Mouse (Mus musculus) heart, embryonic 12.5 days (tissue): ENCODE data around the gene Ccdc12. TPM values are rescaled to one million over a fixed set of nuclear protein-coding genes. Genes with fewer than 3 reads are reported as not detected.

Source experiments
- ATAC-seq: fragments of 200-750 bp; cut with Nextera tagmentation; 2 replicates; pipeline ENCODE4 v1.8.0; 2017; ENCODE audit warnings: moderate TSS enrichment, moderate library complexity; ENCODE audit not compliant: insufficient number of reproducible peaks, low FRiP score
- H3K27ac ChIP-seq: fragments of 300-500 bp; sonication (generic); 2 replicates; pipeline ENCODE4 v1.5.1; 2016; ENCODE audit warnings: mild to moderate bottlenecking, moderate library complexity; ENCODE audit not compliant: poor library complexity, severe bottlenecking
- H3K27me3 ChIP-seq: fragments of 300-500 bp; sonication (generic); replicated peaks from 2 replicates; pipeline ENCODE4 v1.6.1; 2016; ENCODE audit warnings: mild to moderate bottlenecking, moderate library complexity
- H3K36me3 ChIP-seq: fragments of 300-500 bp; sonication (generic); 2 replicates; pipeline ENCODE4 v1.6.1; 2016; ENCODE audit warnings: mild to moderate bottlenecking, moderate library complexity
- H3K4me1 ChIP-seq: fragments of 300-500 bp; sonication (generic); replicated peaks from 2 replicates; pipeline ENCODE4 v1.6.1; 2016; ENCODE audit warnings: mild to moderate bottlenecking
- H3K4me2 ChIP-seq: fragments of 300-500 bp; sonication (generic); 2 replicates; pipeline ENCODE4 v1.6.1; 2016; ENCODE audit warnings: mild to moderate bottlenecking, moderate library complexity
- H3K4me3 ChIP-seq: fragments of 300-500 bp; sonication (generic); 2 replicates; pipeline ENCODE4 v1.5.1; 2016; ENCODE audit warnings: mild to moderate bottlenecking
- H3K9ac ChIP-seq: fragments of 300-500 bp; sonication (generic); 2 replicates; pipeline ENCODE4 v1.6.1; 2016; ENCODE audit warnings: mild to moderate bottlenecking, moderate library complexity
- H3K9me3 ChIP-seq: fragments of 300-500 bp; sonication (generic); replicated peaks from 2 replicates; pipeline ENCODE4 v1.6.1; 2016; ENCODE audit warnings: mild to moderate bottlenecking, moderate library complexity
- WGBS: fragments of 180-500 bp; shearing (Covaris S2); methylation state at CpG from one replicate; pipeline ENCODE4 v1.1.7; 2016; 5-methylcytosine and 5-hydroxymethylcytosine counted together
- polyA plus RNA-seq: library from polyadenylated mRNA; unstranded; fragments of >200 nt; fragmentation: Nextera tagmentation; extraction: Ambion mirVana; gene quantifications from 2 replicates; pipeline ENCODE4 v1.2.1, GENCODE M21; 2016

Ccdc12 gene
- polyA plus RNA-seq, 1 experiment from 2014 or later, result 123 TPM

DNA sequence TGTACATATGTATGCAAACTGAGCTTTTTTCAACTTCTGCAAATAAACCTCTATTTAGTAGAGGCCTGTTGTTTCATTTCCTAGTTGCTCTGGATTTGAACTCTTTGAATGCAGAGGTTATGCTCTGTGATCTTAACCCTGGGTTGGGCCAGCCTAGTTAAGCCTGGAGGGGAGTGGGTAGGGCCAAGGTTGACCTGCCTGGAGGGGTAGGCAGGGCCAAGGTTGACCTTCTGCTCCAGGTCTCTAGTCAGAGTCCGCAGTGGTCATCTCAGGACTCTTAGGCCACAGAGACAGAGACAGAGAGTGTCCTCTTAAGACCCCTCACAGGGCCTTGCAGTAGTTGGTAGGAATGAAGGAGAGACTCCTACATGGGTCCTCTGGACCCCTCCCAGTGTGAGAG is 55.2 kb downstream of the Ccdc12 start:
- WGBS, result 95% methylated on average over 1 of the region's 1 CpGs
- no peak for ATAC-seq
- no peak overlapping the region for H3K4me3 ChIP-seq
- peaks cover 44% of the 10 kb centered on the region for H3K36me3 ChIP-seq
- no peak overlapping the region for H3K27ac ChIP-seq
- H3K27me3 ChIP-seq, result no peaks in the 10 kb centered on the region
- no peak overlapping the region for H3K9ac ChIP-seq
- H3K4me2 ChIP-seq, result no peak overlapping the region
- peaks cover 12% of the 10 kb centered on the region for H3K4me1 ChIP-seq
- no peaks in the 10 kb centered on the region for H3K9me3 ChIP-seq

DNA sequence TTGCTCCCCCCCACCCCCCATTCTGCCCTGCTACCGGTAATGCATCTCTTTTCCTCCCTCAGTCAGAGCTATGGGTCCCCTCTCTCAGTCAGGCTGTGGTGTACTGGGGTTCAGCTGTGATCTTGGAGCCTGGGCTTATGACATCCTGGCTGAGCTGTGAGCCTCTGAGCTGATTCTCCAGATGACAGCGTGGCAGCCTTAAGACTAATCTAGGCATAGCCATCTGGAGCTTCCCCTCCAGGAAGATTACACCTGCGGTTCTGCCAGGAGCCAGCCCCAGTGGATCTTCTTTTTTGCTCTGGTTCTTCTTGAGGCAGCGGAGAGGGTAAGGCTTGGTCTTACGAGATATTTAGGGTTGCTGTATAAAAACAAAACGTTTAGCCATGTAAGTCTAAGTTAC is 55.7 kb downstream of the Ccdc12 start:
- Histone ChIP-seq H3K4me2 (no peak overlapping the region), H3K27me3 (no peaks in the 10 kb centered on the region), H3K9ac (no peak overlapping the region), H3K4me1 (peaks cover 12% of the 10 kb centered on the region), H3K9me3 (no peaks in the 10 kb centered on the region), H3K27ac (no peak overlapping the region), H3K36me3 (peaks cover 43% of the 10 kb centered on the region), H3K4me3 (no peak overlapping the region)
- 90% methylated on average over 6 of the region's 6 CpGs for WGBS
- ATAC-seq, result no peak

DNA sequence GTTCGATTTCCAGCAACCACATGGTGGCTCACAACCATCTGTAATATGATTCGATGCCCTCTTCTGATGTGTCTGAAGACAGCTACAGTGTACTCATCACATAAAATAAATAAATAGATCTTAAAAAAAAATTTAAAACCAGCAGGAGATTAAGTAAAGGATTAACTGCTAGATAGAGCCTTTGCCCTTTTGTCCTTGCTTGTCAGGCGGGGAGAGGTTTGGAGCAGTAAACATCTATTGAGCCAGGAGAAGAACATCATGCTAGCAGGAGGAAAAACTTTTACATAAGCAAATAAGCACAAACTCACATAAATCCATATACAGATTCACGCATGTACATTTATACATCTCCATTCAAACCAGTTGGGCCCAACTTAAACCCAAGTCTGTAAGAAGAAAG is 56.2 kb downstream of the Ccdc12 start:
- Histone ChIP-seq H3K27ac (no peak overlapping the region), H3K4me3 (no peak overlapping the region), H3K4me2 (no peak overlapping the region), H3K36me3 (peaks cover 43% of the 10 kb centered on the region), H3K4me1 (peaks cover 12% of the 10 kb centered on the region), H3K9ac (no peak overlapping the region), H3K27me3 (no peaks in the 10 kb centered on the region), H3K9me3 (no peaks in the 10 kb centered on the region)
- 87% methylated on average over 4 of the region's 4 CpGs for WGBS
- ATAC-seq, result no peak

GRCm38 (mm10) chr9:110713389-110713788 is 57.1 kb downstream of the Ccdc12 start:
- Histone ChIP-seq H3K9ac (no peak overlapping the region), H3K4me2 (no peak overlapping the region), H3K36me3 (peaks cover 41% of the 10 kb centered on the region), H3K9me3 (no peaks in the 10 kb centered on the region), H3K27ac (no peak overlapping the region), H3K27me3 (no peaks in the 10 kb centered on the region), H3K4me1 (peaks cover 12% of the 10 kb centered on the region), H3K4me3 (no peak overlapping the region)
- 66% methylated on average over 1 of the region's 1 CpGs for WGBS
- no peak for ATAC-seq

GRCm38 (mm10) chr9:110715426-110715825 is 59.1 kb downstream of the Ccdc12 start:
- ATAC-seq, result no peak
- 51% methylated on average over 1 of the region's 1 CpGs for WGBS

DNA sequence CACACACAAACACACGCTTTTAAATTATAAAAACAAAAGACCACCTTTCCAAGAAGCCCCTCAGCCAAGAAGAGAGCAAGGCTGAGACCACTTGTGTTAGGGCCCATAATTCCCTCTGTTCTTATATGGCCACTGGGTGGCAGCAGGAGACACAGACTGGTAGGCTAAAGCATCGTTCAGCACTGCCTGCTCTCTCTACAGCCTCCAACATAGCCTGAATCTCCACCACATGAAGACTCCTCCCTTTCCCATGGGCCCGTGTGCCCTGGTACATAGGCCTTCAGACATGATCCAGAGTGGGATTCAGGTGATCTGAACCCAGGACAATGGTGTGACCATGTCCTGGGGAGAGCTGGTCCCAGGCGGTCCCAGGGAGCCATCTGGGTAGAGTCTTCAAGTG is 60.5 kb downstream of the Ccdc12 start:
- no peak overlapping the region for H3K4me2 ChIP-seq
- H3K4me1 ChIP-seq, result peaks cover 12% of the 10 kb centered on the region
- no peak overlapping the region for H3K27ac ChIP-seq
- no peaks in the 10 kb centered on the region for H3K9me3 ChIP-seq
- no peak overlapping the region for H3K9ac ChIP-seq
- peaks cover 36% of the 10 kb centered on the region for H3K36me3 ChIP-seq
- WGBS, result 30% methylated on average over 4 of the region's 4 CpGs
- H3K4me3 ChIP-seq, result no peak overlapping the region
- peak; percentile 37 for ATAC-seq
- H3K27me3 ChIP-seq, result no peaks in the 10 kb centered on the region

More at GRCm38 (mm10) chr9:110715426-110715825, 59.1 kb downstream of the Ccdc12 start:
- no peak overlapping the region for H3K9ac ChIP-seq
- H3K4me2 ChIP-seq, result no peak overlapping the region
- H3K9me3 ChIP-seq, result no peaks in the 10 kb centered on the region
- H3K4me3 ChIP-seq, result no peak overlapping the region
- H3K4me1 ChIP-seq, result peaks cover 12% of the 10 kb centered on the region
- peaks cover 38% of the 10 kb centered on the region for H3K36me3 ChIP-seq
- H3K27ac ChIP-seq, result no peak overlapping the region
- no peaks in the 10 kb centered on the region for H3K27me3 ChIP-seq

DNA sequence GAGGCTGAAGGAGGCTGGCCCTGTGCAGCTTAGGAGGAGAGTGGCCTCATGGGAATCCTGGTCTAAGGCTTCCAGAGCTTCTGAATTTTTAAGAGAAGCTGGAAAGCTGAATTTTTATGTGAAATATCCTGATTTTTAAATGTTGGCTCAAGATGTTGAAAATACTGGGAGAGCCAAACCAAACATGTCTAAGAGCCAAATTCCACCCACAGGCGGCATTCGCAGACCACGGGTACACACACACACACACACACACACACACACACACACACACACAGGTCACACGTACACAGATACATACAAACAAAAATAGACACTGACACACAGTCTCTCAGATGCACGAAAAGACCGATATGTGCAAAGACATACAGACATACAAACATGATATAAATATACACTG is 61.8 kb downstream of the Ccdc12 start:
- no peak for ATAC-seq
- Histone ChIP-seq H3K9me3 (no peaks in the 10 kb centered on the region), H3K4me2 (no peak overlapping the region), H3K36me3 (peaks cover 33% of the 10 kb centered on the region), H3K27ac (no peak overlapping the region), H3K4me3 (no peak overlapping the region), H3K4me1 (peaks cover 12% of the 10 kb centered on the region), H3K27me3 (no peaks in the 10 kb centered on the region), H3K9ac (no peak overlapping the region)
- 95% methylated on average over 6 of the region's 6 CpGs for WGBS

GRCm38 (mm10) chr9:110718810-110719209 is 62.5 kb downstream of the Ccdc12 start:
- no peak overlapping the region for H3K9ac ChIP-seq
- ATAC-seq, result no peak
- peaks cover 37% of the 10 kb centered on the region for H3K36me3 ChIP-seq
- no peak overlapping the region for H3K4me2 ChIP-seq
- no peaks in the 10 kb centered on the region for H3K9me3 ChIP-seq
- no peak overlapping the region for H3K4me3 ChIP-seq
- 73% methylated on average over 3 of the region's 3 CpGs for WGBS
- H3K27me3 ChIP-seq, result no peaks in the 10 kb centered on the region
- H3K27ac ChIP-seq, result no peak overlapping the region
- peaks cover 12% of the 10 kb centered on the region for H3K4me1 ChIP-seq

- no peak for ATAC-seq
These were observed 63.7 kb downstream of the Ccdc12 start for GRCm38 (mm10) chr9:110719977-110720376.

DNA sequence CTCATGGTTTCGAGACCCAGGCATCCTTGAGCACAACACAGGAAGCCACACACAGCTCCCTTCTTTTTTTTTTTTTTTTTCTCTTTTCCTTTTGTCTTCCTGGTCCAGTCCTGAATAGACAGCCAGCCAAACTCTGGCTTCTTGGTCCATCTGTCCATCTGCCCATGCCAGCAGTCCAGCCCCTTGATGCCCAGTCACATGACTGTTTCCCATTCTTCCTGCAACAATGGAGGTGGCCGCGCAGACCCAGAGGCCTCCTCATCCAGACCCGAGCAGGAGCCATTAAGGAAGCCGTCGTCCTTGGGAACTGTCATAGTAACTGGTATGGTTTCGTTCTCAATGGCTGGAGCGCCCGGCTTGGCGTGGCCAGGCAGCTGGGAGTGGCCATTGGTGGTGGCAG is 65.8 kb downstream of the Ccdc12 start:
- Histone ChIP-seq H3K4me1 (peaks cover 24% of the 10 kb centered on the region), H3K27me3 (peaks cover 4% of the 10 kb centered on the region), H3K9ac (no peak overlapping the region), H3K4me3 (no peak overlapping the region), H3K9me3 (no peaks in the 10 kb centered on the region), H3K27ac (no peak overlapping the region), H3K36me3 (peaks cover 54% of the 10 kb centered on the region), H3K4me2 (no peak overlapping the region)
- WGBS, result 87% methylated on average over 10 of the region's 10 CpGs
- ATAC-seq, result no peak

More at GRCm38 (mm10) chr9:110719977-110720376, 63.7 kb downstream of the Ccdc12 start:
- Histone ChIP-seq H3K4me2 (no peak overlapping the region), H3K27me3 (no peaks in the 10 kb centered on the region), H3K9me3 (no peaks in the 10 kb centered on the region), H3K4me3 (no peak overlapping the region), H3K27ac (no peak overlapping the region), H3K4me1 (peaks cover 12% of the 10 kb centered on the region), H3K9ac (no peak overlapping the region), H3K36me3 (peaks cover 37% of the 10 kb centered on the region)
- 64% methylated on average over 5 of the region's 5 CpGs for WGBS

DNA sequence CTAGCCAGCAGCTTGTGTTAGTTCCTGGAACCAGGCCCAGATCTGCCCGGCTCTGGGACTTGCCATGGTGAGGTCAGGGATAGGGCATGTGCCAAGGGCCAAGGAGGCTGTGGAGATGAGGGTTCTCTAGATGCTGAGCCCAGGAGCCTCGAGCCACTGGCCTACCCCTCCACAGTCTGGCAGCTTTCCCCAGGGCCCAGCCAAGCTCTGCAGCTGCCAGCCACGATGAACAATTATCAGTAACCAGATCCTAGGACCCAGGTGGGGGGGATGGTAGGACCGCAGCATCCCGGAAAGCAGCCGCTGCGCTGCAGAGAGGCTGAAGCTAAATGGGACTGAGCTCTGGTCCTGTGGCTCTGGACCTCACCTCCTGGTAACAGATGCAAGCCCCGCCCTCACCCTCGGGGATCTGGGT is 69.4 kb downstream of the Ccdc12 start:
- ATAC-seq, result no peak
- Histone ChIP-seq H3K4me3 (no peak overlapping the region), H3K9ac (no peak overlapping the region), H3K4me2 (no peak overlapping the region), H3K27ac (no peak overlapping the region), H3K9me3 (no peaks in the 10 kb centered on the region), H3K27me3 (peaks cover 7% of the 10 kb centered on the region), H3K36me3 (peaks cover 83% of the 10 kb centered on the region), H3K4me1 (peaks cover 21% of the 10 kb centered on the region)
- WGBS, result 34% methylated on average over 9 of the region's 9 CpGs

DNA sequence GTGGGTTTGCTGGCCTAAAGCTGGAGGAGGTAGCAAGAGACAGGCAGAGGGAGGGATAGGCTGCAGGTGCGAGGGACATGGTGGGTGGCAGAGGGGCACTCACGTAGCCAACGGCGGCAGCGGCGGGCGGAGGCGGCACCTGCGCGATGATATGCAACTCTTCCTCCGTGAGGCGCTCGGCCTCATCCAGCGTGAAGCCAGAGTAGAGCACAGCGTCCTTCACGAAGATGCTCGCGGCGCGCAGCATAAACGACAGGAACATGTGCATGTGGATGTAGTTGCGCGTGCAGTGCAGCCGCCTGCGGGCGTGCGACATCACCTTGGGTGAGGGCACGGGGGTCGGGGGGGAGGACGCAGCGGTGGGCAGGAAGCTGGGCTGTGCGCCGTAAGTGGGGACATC is 70.6 kb downstream of the Ccdc12 start:
- Histone ChIP-seq H3K4me2 (no peak overlapping the region), H3K36me3 (peaks cover 77% of the 10 kb centered on the region), H3K27me3 (peaks cover 7% of the 10 kb centered on the region), H3K27ac (no peak overlapping the region), H3K4me1 (peaks cover 32% of the 10 kb centered on the region), H3K9me3 (no peaks in the 10 kb centered on the region), H3K4me3 (no peak overlapping the region), H3K9ac (no peak overlapping the region)
- no peak for ATAC-seq
- WGBS, result 54% methylated on average over 32 of the region's 33 CpGs
